Mouse (Mus musculus) forebrain, embryonic 11.5 days (tissue): ENCODE measurements at regions not wholly inside any gene's neighbourhood (a gene's known extent, or its start where the extent isn't known, plus 50 kb on each side); places are given as distances from the start of the nearest gene placed in this dataset.
A peak's percentile ranks its signal among the peaks of the same experiment; 100 is the strongest.

Source experiments
- ATAC-seq: fragments of 200-750 bp; cut with Nextera tagmentation; replicated peaks from 2 replicates; pipeline ENCODE4 v1.8.0; 2017; ENCODE audit warnings: moderate TSS enrichment; ENCODE audit not compliant: low FRiP score
- DNase-seq: peaks from one replicate; pipeline ENCODE4 v3.0.0-alpha.2; 2017; ENCODE audit warnings: low spot score
- H3K27ac ChIP-seq: fragments of 300-500 bp; sonication (generic); 2 replicates; pipeline ENCODE4 v1.5.1; 2014; ENCODE audit warnings: low read depth, low read length
- H3K27me3 ChIP-seq: fragments of 300-500 bp; sonication (generic); 2 replicates; pipeline ENCODE4 v1.6.1; 2014; ENCODE audit warnings: mild to moderate bottlenecking, low read length, mixed read lengths; ENCODE audit not compliant: control insufficient read depth, insufficient read depth
- H3K36me3 ChIP-seq: fragments of 300-500 bp; sonication (generic); 2 replicates; pipeline ENCODE4 v1.6.1; 2014; ENCODE audit warnings: mild to moderate bottlenecking, low read length, moderate library complexity, mixed read lengths; ENCODE audit not compliant: control insufficient read depth, insufficient read depth
- H3K4me1 ChIP-seq: fragments of 300-500 bp; sonication (generic); replicated peaks from 2 replicates; pipeline ENCODE4 v1.6.1; 2014; ENCODE audit warnings: low read length, mixed read lengths; ENCODE audit not compliant: control insufficient read depth, insufficient read depth
- H3K4me2 ChIP-seq: fragments of 300-500 bp; sonication (generic); 2 replicates; pipeline ENCODE4 v1.6.1; 2014; ENCODE audit warnings: low read depth, mild to moderate bottlenecking, low read length, moderate library complexity, mixed read lengths; ENCODE audit not compliant: severe bottlenecking
- H3K4me3 ChIP-seq: fragments of 300-500 bp; sonication (generic); 2 replicates; pipeline ENCODE4 v1.5.1; 2014; ENCODE audit warnings: low read depth, low read length
- H3K9ac ChIP-seq: fragments of 300-500 bp; sonication (generic); 2 replicates; pipeline ENCODE4 v1.6.1; 2014; ENCODE audit warnings: low read length
- H3K9me3 ChIP-seq: fragments of 300-500 bp; sonication (generic); 2 replicates; pipeline ENCODE4 v1.6.1; 2016; ENCODE audit warnings: low read length, mixed read lengths; ENCODE audit not compliant: control insufficient read depth
- WGBS: fragments of 180-500 bp; shearing (Covaris S2); extraction: QIAGEN DNeasy Blood & Tissue Kit; methylation state at CpG from one replicate; pipeline ENCODE4 v1.1.7; 2014; 5-methylcytosine and 5-hydroxymethylcytosine counted together

- WGBS, result 85% methylated on average over 5 of the region's 5 CpGs
Measured at GRCm38 (mm10) chr11:85966207-85966606, 80.0 kb downstream of the Tbx4 start.

GRCm38 (mm10) chr11:85970287-85970686, 84.1 kb downstream of the Tbx4 start:
- no peak for ATAC-seq
- DNase-seq, result no peak
- Histone ChIP-seq H3K4me1 (no peaks in the 10 kb centered on the region), H3K4me2 (no peak overlapping the region), H3K9ac (no peak overlapping the region), H3K9me3 (no peaks in the 10 kb centered on the region), H3K27ac (no peak overlapping the region), H3K4me3 (no peak overlapping the region), H3K36me3 (no peaks in the 10 kb centered on the region), H3K27me3 (no peaks in the 10 kb centered on the region)
- 85% methylated on average over 2 of the region's 2 CpGs for WGBS

More at GRCm38 (mm10) chr11:85966207-85966606, 80.0 kb downstream of the Tbx4 start:
- no peak overlapping the region for H3K4me3 ChIP-seq
- H3K36me3 ChIP-seq, result no peaks in the 10 kb centered on the region
- H3K9me3 ChIP-seq, result no peaks in the 10 kb centered on the region
- no peak for DNase-seq
- ATAC-seq, result no peak
- no peak overlapping the region for H3K27ac ChIP-seq
- H3K27me3 ChIP-seq, result no peaks in the 10 kb centered on the region
- no peaks in the 10 kb centered on the region for H3K4me1 ChIP-seq
- no peak overlapping the region for H3K4me2 ChIP-seq
- H3K9ac ChIP-seq, result no peak overlapping the region

DNA sequence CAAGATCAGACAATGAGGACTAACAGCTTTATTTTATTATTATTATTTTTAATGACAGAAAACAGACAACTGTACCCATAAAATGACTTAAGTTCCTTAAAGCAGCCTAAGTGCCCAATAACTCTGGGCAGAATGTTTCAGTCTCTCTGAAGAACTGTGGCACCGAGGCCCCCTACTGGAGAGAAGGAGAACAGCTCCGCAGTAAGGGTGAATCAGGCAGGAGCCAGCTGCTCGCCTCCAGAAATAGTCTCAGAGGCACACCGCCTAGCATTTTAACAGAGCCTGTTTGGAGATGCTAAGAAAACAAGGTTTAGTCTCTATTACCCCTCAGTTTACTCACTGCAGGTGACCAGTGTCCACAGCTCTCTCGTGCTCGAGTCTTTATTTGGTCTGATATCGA, 86.2 kb downstream of the Tbx4 start:
- ATAC-seq, result no peak
- Histone ChIP-seq H3K27me3 (no peaks in the 10 kb centered on the region), H3K4me3 (no peak overlapping the region), H3K4me1 (no peaks in the 10 kb centered on the region), H3K4me2 (no peak overlapping the region), H3K9ac (no peak overlapping the region), H3K27ac (no peak overlapping the region), H3K9me3 (no peaks in the 10 kb centered on the region), H3K36me3 (no peaks in the 10 kb centered on the region)
- WGBS, result 22% methylated on average over 7 of the region's 7 CpGs
- DNase-seq, result peak; percentile 75

GRCm38 (mm10) chr11:85973736-85974135, 87.5 kb downstream of the Tbx4 start:
- H3K9me3 ChIP-seq, result no peaks in the 10 kb centered on the region
- H3K27me3 ChIP-seq, result no peaks in the 10 kb centered on the region
- WGBS, result 73% methylated on average over 5 of the region's 5 CpGs
- DNase-seq (no peak), ATAC-seq (no peak)
- no peaks in the 10 kb centered on the region for H3K4me1 ChIP-seq
- H3K4me2 ChIP-seq, result no peak overlapping the region
- H3K27ac ChIP-seq, result no peak overlapping the region
- no peak overlapping the region for H3K4me3 ChIP-seq
- H3K36me3 ChIP-seq, result no peaks in the 10 kb centered on the region
- H3K9ac ChIP-seq, result no peak overlapping the region

DNA sequence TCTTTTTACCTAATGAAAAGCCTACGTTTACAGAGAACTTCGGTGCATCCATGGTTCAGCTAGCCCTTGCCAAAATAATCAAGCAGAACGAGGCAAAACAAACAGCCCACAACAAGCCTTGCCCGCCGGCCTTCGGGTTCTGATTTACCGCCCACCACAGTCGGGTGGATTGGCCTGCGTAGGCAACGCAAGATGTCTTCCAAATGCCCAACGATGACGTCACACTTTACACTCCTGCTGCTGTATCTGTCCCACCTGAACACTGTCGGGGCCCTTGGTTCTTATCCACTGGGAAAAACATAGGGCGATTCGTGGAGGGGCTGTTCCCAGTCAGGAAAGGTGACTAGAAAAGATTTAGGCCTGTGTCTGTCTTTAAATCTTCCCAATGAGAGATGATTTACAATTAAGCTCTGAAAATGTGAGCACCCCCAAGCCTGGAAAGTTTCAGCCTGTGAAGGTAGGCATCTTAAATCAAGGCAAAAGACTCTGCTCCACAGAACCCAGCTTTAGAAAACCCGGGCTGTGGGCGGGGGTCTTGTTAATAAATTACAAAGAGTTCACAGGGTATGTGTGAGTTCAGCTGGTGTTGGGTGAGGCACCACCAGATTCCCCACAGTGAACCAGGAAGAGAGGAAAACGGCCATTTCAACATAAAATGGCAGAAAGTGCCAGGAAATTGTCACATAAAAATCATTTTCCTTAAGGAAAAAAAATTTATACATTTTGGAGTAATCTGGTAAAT, 90.6 kb downstream of the Tbx4 start:
- WGBS, result 83% methylated on average over 18 of the region's 18 CpGs
- no peaks in the 10 kb centered on the region for H3K36me3 ChIP-seq
- H3K4me1 ChIP-seq, result no peaks in the 10 kb centered on the region
- no peak overlapping the region for H3K27ac ChIP-seq
- H3K27me3 ChIP-seq, result no peaks in the 10 kb centered on the region
- no peak overlapping the region for H3K9ac ChIP-seq
- no peak overlapping the region for H3K4me2 ChIP-seq
- no peaks in the 10 kb centered on the region for H3K9me3 ChIP-seq
- no peak overlapping the region for H3K4me3 ChIP-seq
- no peak for ATAC-seq
- no peak for DNase-seq

DNA sequence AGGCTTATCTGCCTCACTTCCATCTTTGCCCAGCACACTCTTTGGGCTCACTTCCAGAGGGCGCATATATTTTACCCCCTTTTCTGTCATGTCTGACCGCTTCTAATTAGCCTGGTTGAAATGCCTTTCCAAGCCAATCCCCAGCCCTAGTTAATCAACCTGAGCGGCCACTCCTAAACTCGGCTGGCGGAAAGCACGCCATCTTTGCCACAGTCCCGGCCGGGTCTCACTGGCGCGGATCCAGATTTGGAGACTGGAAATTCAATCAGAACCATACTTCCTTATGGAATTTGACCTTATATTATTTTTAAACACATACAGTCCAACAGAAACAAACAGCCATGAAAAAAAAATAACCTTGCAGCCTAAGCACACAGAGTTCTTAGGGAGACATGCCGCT, 94.2 kb downstream of the Tbx4 start:
- ATAC-seq (no peak), DNase-seq (no peak)
- Histone ChIP-seq H3K4me3 (no peak overlapping the region), H3K27ac (no peak overlapping the region), H3K9me3 (no peaks in the 10 kb centered on the region), H3K27me3 (no peaks in the 10 kb centered on the region), H3K36me3 (no peaks in the 10 kb centered on the region), H3K4me1 (no peaks in the 10 kb centered on the region), H3K9ac (no peak overlapping the region), H3K4me2 (no peak overlapping the region)
- 88% methylated on average over 11 of the region's 11 CpGs for WGBS

- Histone ChIP-seq H3K4me2 (no peak overlapping the region), H3K27ac (no peak overlapping the region), H3K4me1 (no peaks in the 10 kb centered on the region), H3K9me3 (no peaks in the 10 kb centered on the region), H3K27me3 (no peaks in the 10 kb centered on the region), H3K36me3 (no peaks in the 10 kb centered on the region), H3K4me3 (no peak overlapping the region), H3K9ac (no peak overlapping the region)
- no peak for ATAC-seq
- 93% methylated on average over 4 of the region's 4 CpGs for WGBS
- no peak for DNase-seq
Measured at GRCm38 (mm10) chr11:85981561-85981960, 95.3 kb downstream of the Tbx4 start.

DNA sequence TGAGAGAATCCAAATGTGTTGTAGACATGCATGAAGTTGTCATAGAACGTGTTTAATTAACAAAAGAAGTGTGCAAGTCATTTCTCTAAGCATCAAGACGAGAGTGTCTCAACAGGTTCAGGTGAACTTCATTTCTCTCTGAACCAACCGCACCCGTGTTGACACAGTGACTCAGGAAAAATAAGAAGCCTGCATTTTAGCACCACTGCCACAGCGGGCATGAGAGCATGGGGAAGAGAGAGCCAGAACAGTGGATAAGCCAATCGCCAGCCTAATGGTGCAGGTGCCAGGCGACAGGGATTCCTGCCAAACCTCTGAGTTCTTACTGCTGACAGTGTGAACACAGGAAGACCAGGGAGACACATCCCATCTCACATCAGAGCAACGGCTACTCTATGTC, 100.1 kb downstream of the Tbx4 start:
- no peaks in the 10 kb centered on the region for H3K36me3 ChIP-seq
- no peak for DNase-seq
- H3K4me2 ChIP-seq, result no peak overlapping the region
- ATAC-seq, result no peak
- no peaks in the 10 kb centered on the region for H3K4me1 ChIP-seq
- H3K27ac ChIP-seq, result no peak overlapping the region
- H3K9ac ChIP-seq, result no peak overlapping the region
- no peaks in the 10 kb centered on the region for H3K27me3 ChIP-seq
- H3K9me3 ChIP-seq, result no peaks in the 10 kb centered on the region
- H3K4me3 ChIP-seq, result no peak overlapping the region
- WGBS, result 89% methylated on average over 8 of the region's 8 CpGs

DNA sequence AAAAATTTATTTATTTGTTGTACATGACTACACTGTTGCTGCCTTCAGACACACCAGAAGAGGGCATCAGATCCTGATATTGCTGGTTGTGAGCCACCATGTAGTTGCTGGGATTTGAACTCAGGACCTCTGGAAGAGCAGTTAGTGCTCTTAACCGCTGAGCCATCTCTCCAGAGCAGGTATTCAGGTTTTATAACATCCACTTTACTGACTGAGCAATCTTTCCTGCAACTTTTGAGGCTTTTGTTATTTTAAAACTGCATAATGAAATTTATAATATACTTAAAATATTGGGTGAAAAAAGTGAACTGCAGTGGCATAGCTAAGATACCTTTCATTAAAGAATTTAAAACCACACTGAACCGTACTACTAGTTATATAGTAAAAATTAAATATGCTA, 101.0 kb downstream of the Tbx4 start:
- Histone ChIP-seq H3K27me3 (no peaks in the 10 kb centered on the region), H3K27ac (no peak overlapping the region), H3K36me3 (no peaks in the 10 kb centered on the region), H3K9ac (no peak overlapping the region), H3K4me2 (no peak overlapping the region), H3K4me1 (no peaks in the 10 kb centered on the region), H3K4me3 (no peak overlapping the region), H3K9me3 (no peaks in the 10 kb centered on the region)
- WGBS, result 94% methylated on average over 2 of the region's 2 CpGs
- ATAC-seq (no peak), DNase-seq (no peak)
